Mouse (Mus musculus): ENCODE measurements around the gene Ctr9.

Ctr9 gene

DNA sequence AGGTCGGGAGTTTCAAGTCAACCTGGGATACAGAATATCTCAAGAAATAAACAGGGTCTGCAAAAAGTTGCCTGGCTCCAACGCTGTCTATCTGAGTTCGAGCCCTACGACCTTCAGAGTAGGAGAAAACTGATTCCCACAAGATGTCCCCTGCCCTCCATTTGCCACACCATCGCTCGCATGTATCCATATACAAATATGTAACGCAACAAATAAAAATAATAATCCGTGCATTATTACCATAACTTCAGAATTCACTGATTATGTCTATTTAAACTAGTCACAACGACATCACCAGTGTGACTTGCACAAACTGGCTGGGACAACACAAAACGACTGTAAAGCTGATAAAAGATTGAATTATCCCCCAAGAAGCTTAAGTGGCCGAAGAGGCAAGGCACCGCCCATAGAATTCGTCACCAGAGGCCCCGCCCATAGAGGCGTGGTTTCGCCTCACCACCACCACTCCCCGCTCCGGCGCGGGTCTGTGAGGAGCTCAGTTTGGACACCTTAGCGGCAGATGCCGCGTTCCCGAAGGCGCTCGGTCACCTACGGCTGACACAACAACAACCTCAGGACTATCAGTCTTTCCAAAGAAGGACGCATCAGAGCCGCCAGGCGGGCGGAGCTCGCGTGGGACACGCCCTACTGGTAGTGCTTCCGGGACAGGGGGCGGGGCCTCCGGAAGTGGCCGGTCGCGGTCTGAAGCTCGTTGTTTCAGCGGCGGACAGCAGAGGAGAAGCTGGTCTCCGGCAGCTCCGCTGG is at the start of gene Ctr9:
Gene Ctr9, plus strand, starts transcription at position 671 of the 765 bp plus-strand sequence.
- DNase-seq = peak; percentile 94 to 98

DNA sequence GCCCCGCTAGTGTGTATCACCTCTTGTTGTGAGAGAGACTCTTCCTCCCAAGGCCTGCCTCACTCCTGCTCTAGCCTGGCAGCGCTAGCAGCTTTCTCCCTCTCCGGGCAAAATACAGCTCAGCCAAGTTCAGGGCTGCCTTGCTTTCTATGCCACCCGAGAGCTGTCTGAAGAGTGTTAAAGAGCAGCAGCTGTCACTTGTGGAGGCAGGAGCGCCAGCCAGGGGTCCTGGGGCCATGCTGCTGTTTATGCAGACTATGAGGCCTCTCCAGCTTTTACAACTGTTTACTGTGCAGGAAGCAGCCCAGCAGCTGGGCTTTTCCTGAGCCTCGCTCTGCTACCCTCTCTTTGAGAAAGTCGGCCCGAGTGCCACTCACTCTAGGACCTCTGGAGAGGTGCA is 47.7 kb upstream of the Ctr9 start:
- no peak for DNase-seq

DNA sequence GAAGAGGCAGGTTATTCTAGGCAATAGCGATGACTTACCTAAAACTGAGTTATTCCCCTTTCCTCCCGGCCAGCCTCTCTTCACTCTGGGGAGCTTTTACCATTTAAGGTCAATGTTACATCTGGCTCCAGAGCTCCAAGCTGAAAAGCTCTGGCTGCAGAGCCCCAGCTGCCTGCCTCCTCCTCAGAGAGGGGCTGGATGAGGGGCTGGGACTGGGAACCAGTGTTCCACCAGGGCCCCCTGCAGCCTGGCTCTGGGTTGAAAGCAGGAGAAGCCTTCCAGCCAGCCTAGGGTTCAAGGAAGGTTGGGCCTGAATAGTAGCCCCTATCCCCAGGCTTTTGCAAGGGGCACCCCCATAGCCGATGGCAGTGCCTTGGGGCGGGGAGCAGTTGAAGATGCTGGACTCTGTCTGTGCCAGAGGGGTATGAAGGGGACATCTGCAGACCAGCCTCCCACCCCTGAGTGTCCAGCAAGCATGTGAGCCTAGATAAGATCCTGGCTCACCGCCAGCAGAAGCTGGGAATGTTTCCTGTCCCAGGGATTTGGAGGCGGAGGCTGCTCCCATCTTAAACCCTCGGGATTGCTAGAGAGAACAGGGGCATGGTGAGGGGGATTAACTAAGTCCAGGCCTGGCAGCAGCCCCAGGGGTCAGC is 46.6 kb upstream of the Ctr9 start, which contains the start of gene Mrvi1:
Gene Mrvi1, minus strand, starts transcription at position 409 of the 653 bp plus-strand sequence.
- peak; percentile 68 to 79 for DNase-seq

DNA sequence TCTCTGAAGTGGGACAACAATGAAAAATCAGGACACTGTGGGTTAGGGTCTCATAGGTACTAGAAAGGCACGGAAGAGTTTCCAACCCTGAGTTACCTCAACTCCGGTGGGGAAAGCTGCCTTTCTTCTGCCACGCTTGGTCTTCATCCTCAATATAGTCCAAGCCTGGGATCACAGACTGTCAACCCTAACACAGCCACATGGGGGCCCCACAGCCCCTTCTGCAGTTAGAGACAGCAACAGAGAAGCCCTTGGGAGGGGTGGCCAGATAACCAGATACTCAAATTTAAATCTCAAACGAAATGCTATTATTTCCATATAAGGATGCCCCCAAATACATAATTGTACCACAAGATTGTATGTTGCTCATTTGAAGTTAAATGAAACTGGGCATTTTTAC is 46.0 kb upstream of the Ctr9 start:
- peak; percentile 62 to 86 for DNase-seq

DNA sequence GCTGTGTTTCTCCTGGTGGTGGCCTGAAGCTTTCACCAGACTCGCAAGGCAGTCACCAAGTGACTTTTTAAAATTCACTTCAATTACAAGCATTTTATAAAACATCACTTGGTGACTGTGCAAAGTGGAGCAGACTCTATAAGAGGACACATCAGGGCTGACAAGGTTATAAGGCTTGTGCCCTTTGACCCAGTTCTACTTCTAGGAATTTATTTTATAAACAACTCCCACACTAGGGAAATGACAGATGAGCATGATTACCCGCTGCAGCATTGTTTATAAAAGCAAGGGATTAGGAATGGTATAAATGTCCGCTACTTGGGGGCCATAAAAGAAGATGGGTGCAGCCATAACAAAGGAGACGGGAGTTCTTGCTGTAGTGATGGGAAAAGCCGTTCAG is 45.1 kb upstream of the Ctr9 start:
- peak in 1 of 2 experiments; percentile 36 for DNase-seq

DNA sequence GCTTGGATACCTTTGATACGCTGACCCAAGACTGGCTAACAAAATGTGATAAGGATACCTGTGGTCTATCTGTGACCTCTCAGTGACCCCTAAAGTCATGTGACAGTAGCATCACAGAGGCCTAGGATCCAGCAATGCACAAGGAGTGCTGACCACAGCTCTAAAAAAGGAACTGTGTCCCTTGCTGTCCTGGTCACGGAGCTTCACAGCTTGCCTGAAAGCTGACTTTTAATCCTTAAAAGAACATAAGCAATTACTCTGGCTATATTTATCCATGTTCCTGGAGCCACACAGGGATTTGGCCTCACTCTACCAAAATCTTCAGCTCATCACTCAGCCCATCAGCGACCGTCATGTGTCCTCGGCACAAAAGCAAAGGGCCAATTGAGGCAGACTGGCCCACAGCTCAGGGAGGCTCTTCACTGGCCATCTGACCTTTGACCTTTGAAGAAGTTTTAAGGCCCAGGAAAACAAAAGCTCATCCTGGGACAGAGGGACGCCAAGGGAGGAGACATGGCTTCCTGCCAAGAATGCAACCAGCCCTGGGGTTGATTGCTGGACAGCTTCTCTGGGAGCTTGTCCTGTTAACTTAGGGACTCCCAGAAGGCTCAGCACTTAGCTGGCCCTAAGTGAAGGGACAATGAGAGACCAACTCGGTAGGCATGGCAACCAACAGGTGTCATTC is 43.0 kb upstream of the Ctr9 start:
- DNase-seq = peak; percentile 74 to 76

DNA sequence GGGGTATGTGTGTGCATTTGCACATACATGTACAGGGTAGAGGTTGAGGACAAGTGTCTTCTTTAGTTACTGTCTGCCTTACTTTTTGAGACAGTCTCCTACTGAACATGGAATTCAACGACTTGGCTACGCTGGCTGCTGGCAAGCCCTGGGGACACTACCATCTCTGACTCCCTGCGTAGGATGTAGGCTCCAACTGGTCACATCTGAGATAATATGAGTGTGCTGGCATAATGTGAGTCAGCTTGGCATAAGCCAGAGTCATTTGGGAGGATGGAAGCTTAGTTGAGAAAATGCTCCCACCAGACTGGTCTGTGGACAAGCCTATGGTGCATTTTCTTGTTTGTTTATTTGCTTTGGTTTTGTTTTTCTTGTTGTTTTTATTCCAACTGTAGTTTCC is 40.7 kb upstream of the Ctr9 start:
- no peak for DNase-seq

DNA sequence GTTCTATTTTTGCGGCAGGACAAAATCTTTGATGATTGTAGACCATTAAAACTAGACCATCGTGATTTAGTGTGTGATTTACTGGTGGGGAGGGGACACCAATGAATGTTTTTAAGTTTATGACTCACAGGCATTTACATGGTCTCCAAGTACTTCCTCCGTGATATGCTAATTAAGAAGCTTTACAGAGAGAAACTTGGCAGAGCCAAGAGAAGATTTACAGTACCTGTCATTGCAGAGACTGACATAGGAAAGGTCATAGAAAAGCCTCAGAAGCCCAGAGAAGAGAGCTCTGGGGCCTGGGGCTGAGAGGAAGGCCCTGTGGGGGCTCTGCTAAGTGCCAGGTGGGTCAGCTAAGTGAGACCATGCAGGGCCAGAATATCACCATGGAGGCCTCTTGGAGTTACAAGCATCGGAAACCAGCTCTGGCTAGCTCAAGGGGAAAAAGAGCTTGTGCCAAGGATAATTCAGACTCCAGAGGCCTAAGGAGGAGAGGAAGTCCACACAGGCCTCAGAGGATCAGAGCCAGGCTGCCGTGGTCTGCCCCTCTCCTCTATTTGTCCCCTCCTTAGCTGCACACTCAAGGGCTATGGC is 39.4 kb upstream of the Ctr9 start:
- DNase-seq = peak in 1 of 2 experiments; percentile 16

DNA sequence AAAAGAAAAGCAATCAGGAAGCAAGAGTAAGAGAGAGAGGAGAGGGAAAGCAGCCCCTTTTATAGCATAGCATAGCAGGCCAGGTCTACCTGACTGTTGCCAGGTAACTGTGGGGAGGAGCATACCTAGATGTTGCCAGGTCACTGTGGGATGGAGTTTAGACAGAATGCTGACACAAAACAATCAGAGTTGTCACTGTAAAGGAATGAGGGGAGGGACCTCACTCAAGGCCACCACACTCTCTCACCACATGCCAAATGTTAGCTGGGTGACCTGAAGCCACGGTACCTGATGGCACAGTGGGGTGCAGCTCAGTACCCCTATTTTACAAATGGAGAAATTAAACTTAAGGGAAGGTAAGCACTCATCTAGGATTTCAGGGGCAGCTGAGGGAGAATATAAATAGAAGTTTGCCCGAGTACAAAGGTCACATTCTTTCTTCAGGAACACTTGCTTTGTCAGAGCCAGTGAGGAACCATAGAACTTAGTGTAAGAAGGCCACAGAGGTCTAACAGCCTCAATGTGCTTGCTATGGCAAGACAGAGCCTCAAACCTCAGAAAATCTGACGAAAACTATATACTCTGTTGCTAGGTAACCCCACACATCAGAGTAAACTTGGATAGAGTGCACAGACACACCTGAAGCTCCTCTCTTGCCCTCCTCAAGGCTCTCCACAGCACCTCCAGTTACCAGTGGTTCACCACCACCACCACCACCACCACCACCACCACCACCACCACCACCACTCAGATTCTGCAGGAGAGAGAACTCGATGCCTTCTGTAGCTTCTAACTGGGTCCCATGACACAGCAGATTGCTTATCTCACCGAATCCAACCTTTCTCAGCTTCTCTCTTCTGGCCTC is 38.2 kb upstream of the Ctr9 start:
- peak; percentile 48 to 72 for DNase-seq

DNA sequence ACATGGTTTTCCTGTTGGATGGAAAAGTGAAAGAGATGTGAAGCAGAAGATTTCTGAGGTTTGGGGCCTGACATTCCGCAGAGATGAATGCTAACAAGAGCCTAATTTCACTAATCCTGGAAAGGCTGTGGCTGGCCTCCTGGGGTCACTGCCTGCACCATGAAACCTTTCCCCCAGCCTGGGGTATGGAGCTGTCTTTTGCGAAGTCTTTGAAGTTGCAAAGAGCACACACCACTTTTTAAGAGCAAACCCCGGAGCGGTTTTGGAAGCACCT is 37.6 kb upstream of the Ctr9 start:
- DNase-seq = no peak

DNA sequence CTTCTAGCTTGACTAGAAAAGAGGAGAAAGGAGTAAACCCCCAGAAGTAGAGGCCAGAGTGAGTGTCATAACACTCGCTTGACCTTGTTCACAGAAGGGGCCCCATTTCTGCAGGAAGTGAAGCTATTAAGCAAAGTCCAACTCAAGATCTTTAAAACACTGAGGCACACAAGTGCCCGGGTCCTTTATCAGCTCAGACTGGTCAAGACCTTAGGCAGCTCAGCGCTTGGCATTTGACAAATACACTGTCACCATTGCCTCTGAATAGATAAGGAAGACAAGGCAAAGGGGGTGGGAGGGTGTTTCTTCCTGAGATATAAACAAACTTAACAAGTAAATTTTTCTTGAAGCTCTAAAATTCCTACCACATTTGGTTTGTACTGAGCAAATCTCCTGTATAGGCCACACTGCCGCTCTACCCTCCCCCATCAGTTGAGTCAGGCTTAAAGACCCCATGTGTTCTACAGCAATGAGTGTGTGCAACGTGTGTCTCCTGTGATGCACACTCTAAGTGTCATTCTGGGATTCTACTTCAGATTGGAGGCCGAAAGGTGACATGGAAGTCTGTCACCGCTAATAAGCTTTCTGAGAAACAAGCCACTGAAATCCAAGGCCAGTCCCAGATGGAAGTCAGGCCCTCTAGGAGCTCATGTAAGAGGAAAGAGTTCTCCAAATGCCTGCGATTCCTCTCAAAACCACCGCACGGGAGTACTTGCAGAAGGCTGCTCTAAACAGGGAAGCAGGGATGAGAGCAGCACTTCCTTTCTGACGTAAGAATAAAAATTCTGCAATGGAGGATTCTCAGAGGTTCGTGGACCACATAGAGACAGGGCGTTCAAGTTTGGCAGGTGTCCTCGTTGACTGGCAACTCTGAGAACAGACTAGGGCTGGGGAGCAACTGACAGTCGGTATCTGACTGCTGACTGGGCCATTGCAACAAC is 29.6 kb upstream of the Ctr9 start:
- DNase-seq = no peak

DNA sequence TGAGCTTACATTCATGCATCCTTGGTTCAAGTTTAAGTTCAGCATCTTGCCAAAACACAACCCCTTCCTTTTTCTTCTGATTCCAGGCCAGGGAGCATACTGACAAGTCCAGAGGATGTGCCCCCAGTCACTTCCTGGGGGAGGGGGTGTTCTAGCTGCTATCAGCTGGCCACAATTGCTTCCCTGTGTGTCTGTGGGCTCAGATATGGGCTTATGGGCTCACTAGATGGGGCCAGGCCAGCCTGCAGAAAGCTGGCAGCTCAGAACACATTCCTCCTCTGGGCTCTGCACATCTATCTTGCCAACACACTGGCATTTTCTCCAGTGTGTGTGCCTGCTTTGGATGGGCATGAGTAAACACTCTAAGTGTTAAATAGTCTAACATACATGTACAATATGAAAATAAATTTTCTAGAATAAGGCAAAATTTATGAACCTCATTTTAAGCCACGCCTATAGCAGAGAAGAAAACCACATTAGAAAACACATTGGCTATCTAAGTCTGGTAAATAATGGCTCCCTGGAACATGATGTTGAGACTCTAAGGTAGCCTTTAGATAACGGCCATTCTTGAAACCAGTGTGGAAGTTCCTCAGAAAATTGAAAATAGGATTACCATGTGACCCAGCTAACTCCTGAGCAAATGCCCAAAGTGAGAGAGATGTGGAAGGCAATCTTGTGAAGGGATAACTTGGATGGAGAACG is 24.5 kb upstream of the Ctr9 start:
- DNase-seq = no peak

DNA sequence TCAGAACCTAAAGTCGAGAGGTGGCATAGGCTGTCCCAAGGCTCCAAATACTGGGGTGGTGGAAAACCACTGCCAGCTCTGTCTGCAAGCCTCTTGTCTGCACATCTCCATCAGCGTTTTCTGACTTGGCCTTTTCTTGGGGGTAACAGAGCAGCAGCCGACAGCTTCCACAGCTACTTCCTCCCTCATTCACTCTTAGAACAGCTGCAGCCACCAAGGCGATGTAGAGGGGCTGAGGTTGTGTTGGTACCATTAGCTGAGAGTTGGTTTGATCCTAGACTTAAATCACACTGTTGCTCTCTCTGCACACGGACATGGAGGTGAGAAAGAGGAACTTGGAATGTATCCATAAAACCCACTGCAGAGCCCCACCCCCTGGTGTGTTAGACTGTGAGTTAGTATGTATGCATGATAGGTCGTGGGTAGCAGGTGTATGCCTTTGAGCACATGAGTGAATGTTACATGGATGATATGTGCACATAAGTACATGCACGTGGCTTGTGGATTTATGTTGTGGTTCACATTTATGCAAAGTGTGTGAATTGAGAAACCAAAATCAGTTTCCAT is 14.6 kb upstream of the Ctr9 start:
- DNase-seq = no peak

DNA sequence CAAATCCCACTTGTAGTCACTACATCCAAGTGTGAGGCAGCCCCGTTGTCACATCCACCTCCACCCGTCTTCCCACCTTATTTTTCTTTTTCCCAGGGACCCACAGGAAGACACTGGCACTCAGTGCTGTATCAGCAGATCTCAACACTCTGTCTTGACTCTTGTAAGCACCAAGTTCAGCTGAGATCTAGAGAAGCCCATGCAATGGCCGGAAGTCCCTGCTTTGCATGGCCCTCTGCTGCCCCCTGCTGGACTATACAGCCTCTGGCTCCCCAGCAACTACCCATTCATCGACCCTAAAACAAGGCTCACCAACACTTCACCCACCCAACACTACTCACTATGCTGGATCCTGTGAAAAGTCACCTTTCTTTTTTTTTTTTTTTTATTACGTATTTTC is 13.9 kb upstream of the Ctr9 start:
- peak; percentile 86 to 95 for DNase-seq

DNA sequence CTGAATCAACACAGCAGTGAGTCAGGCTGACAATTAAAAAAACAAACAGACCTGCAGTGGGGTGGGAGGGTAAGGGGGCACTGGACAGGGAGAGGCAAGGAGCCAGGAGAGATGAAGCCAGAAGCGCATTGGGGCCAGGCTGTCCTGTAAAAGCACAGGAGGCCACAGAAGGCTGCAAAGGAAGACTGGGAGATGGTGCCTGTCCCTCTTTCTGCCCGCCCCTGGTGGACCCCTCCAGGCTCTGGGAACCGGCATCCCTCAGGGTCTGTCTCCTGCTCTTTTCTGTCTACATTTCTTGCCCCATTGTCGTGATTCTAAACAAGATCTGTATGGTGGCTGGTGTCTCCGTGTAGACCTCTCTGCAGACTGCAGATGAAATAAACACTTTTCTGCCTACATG is 13.0 kb upstream of the Ctr9 start:
- DNase-seq = no peak

DNA sequence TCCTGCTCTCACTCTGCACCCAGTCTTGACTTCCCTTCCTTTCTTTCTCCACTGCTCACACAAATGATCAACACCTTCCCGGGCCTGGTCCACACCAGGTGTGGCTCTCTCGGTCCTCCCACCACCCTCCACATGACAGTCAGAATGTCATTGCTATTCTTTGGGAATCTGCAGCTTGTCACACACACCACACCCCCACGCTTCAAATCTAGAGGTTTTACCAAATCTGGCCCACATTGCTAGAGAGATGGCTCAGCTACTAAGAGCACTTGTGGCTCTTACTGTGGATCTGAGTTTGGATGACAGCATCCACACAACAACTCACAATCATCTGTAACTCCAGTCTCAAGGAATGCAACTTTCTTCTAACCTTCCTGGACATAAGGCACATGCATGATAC is 11.8 kb upstream of the Ctr9 start:
- DNase-seq = no peak

DNA sequence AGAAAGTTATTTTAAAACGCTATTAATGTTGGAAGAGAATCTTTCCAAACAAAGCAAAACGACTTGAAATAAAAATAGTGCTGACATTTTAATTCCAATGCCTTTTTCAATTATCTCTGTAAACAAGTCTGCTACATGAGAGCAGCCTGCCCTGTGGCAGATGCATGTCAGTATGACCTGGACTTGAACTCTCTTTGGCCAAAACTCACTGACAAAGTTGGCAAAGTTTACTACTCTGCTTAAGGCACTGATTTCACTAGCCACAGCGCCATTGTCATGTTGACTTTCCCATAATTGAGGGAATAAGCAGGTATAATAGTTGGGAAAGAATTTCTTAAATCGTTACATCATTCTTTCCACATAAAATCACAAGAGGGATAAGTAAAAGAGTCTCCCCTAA is 7.9 kb upstream of the Ctr9 start:
- DNase-seq = peak in 1 of 2 experiments; percentile 24

DNA sequence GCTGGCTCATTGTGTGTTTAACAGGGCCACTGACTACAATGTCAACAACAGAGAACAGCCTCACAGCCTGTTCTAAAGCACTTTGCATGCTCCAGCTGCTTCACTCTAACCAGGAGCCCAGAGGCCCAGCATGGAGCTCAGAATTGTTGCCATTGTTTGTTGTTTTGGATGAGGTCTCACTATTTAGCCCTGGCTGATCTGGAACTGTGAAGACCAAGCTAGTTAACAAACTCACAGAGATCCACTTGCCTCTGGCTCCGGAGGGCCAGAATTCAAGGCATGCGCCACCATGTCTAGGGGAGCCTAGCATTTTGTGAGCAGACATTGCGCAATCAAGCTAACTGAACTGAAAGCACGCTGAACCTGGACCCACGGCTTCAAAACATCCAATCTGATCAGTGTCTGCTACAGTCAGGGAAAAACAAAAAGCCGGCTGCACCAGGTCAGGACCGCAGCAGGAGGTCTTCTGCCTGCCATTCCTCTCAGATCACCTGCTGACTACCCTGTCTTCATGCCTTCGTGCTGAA is 4.6 kb upstream of the Ctr9 start:
- DNase-seq = peak; percentile 50 to 79

DNA sequence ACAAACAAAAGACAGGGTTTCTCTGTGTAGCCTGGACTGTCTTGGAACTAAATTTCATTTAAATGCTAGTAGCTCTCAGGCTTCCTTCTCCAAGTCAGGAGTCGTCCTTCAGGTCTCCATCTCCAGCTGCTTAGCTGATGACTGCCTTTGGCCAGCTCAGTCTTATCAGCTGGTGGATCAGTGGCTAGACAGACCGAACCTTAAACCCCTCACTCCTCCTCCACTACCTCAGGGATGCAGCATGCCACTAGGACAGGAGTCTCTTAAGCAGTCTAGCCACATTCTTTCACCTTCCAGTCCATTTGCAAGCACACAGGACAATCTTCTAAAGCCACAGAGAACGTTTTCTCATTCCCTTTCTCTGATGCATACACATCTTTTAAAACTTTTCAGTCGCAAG is 3.8 kb upstream of the Ctr9 start:
- DNase-seq = no peak

DNA sequence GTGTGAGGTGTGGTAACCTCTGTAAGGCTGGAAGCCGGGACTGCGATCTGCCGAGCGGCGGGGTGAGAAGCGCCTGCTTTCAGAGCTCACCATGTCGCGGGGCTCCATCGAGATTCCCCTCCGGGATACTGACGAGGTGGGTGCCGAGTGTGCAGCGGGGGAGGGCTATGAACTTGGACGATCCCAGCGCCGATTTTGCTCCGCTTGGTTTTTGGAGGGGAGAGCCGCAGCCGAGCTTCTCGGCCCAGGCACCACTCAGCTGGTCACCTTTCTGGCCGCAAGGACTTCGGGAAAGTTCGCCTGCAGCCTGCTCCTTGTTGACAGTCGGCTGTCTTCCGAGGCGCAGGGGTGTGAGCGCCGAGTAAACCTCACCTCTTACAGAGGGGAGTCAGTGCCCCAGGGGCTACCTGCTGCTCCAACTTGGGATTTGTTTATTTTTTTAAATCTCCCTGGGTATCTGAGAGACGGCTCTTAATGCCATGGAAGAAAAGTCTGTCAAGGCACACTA is 349 bp downstream of the Ctr9 start:
- peak; percentile 33 to 52 for DNase-seq
